Mouse (Mus musculus) midbrain, embryonic 14.5 days (tissue): Measurements from ENCODE around the gene Eno2. TPM values are rescaled to one million over a fixed set of nuclear protein-coding genes. Genes with fewer than 3 reads are reported as not detected.

Source experiments
- ATAC-seq: fragments of 200-750 bp; cut with Nextera tagmentation; 2 replicates; pipeline ENCODE4 v1.8.0; 2017; ENCODE audit warnings: moderate number of reproducible peaks, moderate library complexity; ENCODE audit not compliant: low FRiP score, low TSS enrichment
- DNase-seq: peaks from one replicate; pipeline ENCODE4 v3.0.0-alpha.2; 2015
- H3K27ac ChIP-seq: fragments of 300-500 bp; sonication (generic); replicated peaks from 2 replicates; pipeline ENCODE4 v1.5.1; 2014; ENCODE audit warnings: mild to moderate bottlenecking, low read depth, low read length, moderate library complexity
- H3K27me3 ChIP-seq: fragments of 300-500 bp; sonication (generic); 2 replicates; pipeline ENCODE4 v1.6.1; 2014; ENCODE audit warnings: low read length, control low read depth, mixed read lengths; ENCODE audit not compliant: control insufficient read depth, insufficient read depth
- H3K36me3 ChIP-seq: fragments of 300-500 bp; sonication (generic); 2 replicates; pipeline ENCODE4 v1.6.1; 2014; ENCODE audit warnings: low read length, control low read depth; ENCODE audit not compliant: control insufficient read depth, insufficient read depth
- H3K4me1 ChIP-seq: fragments of 300-500 bp; sonication (generic); 2 replicates; pipeline ENCODE4 v1.6.1; 2014; ENCODE audit warnings: mild to moderate bottlenecking, antibody characterized with exemption, low read length, control low read depth; ENCODE audit not compliant: control insufficient read depth, insufficient read depth
- H3K4me2 ChIP-seq: fragments of 300-500 bp; sonication (generic); 2 replicates; pipeline ENCODE4 v1.6.1; 2014; ENCODE audit warnings: mild to moderate bottlenecking, low read length, moderate library complexity
- H3K4me3 ChIP-seq: fragments of 300-500 bp; sonication (generic); replicated peaks from 2 replicates; pipeline ENCODE4 v1.5.1; 2014; ENCODE audit warnings: low read depth, low read length
- H3K9ac ChIP-seq: fragments of 300-500 bp; sonication (generic); replicated peaks from 2 replicates; pipeline ENCODE4 v1.6.1; 2014; ENCODE audit warnings: mild to moderate bottlenecking, low read length, moderate library complexity
- H3K9me3 ChIP-seq: fragments of 300-500 bp; sonication (generic); 2 replicates; pipeline ENCODE4 v1.6.1; 2016; ENCODE audit warnings: low read length, control low read depth, mixed read lengths; ENCODE audit not compliant: control insufficient read depth
- WGBS: fragments of 180-500 bp; shearing (Covaris S2); extraction: QIAGEN DNeasy Blood & Tissue Kit; methylation state at CpG from one replicate; pipeline ENCODE4 v1.1.7; 2014; 5-methylcytosine and 5-hydroxymethylcytosine counted together
- polyA plus RNA-seq: library from polyadenylated mRNA; unstranded; fragments of >200 nt; fragmentation: Nextera tagmentation; extraction: Ambion mirVana; gene quantifications from 2 replicates; pipeline ENCODE4 v1.2.1, GENCODE M21; 2014

Gene Eno2
- polyA plus RNA-seq, 1 experiment from 2014 or later: 64.3 TPM

GRCm38 (mm10) chr6:124753861-124754260 lies 15.6 kb downstream of the Eno2 start:
- Histone ChIP-seq H3K27me3 (no peaks in the 10 kb centered on the region), H3K36me3 (peaks cover 18% of the 10 kb centered on the region), H3K9me3 (no peaks in the 10 kb centered on the region), H3K27ac (no peak overlapping the region), H3K9ac (no peak overlapping the region), H3K4me2 (peak overlapping the region; percentile 26; the same call in 1 of the 2 replicates), H3K4me3 (0 out of 2 replicates have a peak overlapping the region, but pooled peaks have one; percentile 79), H3K4me1 (peaks cover 39% of the 10 kb centered on the region)
- ATAC-seq: no peak
- DNase-seq: no peak
- WGBS: 95% methylated on average over 2 of the region's 2 CpGs

DNA sequence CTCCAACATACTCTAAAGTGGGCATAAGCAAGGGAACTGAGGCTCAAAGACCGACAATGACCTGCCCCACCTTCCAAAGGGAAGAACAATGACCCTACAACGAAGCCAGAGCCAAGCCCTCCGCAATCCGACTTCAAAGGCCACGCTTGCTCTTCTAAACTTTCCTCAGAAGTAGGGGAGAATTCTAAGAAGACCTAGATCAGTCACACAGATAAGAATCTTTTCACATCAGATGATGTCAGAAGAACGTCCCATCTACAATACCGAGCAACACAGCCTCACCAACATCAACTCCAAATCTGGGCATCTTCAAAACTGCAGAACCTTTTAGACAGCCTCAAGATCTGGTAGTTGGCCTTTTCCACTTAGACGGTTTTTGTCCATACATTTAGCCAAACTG lies 19.1 kb downstream of the Eno2 start:
- Histone ChIP-seq H3K9me3 (no peaks in the 10 kb centered on the region), H3K4me2 (no peak overlapping the region), H3K4me1 (peaks cover 29% of the 10 kb centered on the region), H3K9ac (no peak overlapping the region), H3K27ac (no peak overlapping the region), H3K36me3 (peaks cover 42% of the 10 kb centered on the region), H3K27me3 (no peaks in the 10 kb centered on the region), H3K4me3 (no peak overlapping the region)
- WGBS: 86% methylated on average over 8 of the region's 8 CpGs
- ATAC-seq (no peak), DNase-seq (no peak)

DNA sequence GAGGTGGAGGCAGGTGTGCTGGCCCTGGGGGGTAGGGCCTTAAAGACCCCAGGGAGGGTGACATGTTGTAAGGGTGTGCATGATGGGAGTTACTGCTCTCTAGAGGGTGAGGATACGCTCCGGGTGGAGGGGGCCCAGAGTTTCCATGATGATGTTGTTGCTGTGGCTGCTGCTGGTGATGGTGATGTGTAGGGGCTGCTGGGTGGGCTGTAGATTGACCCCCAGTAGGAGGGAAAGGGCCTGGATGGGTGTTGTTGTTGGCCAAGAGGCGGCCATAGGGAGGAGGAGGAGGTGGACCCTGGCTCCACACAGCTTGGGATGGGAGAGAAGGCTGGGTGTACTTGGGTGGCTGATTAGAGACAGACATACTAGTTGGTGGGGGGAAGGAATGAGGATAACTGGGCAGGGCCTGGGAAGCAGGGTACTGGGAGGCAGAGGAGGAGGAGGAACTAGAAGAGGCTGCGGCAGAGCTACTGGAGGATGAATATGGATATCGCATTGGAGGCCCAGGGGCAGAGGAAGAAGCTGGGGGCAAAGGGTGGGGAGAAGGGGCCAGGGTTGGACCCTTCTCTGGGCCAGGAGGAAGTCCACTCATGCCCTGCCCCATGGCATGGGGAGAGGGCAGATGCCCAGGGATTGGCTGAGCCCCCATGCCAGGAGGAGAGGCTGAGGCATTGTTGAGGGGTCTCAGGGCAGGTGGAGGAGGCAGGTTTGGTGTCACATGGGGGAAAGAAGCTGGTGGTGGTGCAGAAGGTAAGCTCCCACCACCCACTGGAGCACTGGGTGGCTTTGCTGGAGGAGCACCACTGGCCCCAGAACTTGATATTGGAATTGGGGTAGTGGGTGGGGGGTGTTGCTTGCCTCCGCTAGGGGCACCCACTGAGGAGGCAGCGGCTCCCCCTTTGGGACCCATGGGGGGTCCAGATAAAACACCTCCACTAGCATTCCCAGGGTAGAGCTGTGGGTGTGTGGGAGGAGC lies 22.5 kb downstream of the Eno2 start:
- Histone ChIP-seq H3K36me3 (peaks cover 66% of the 10 kb centered on the region), H3K27ac (peak overlapping the region; percentile 91; the same call in 1 of the 2 replicates), H3K9ac (peak overlapping the region; percentile 76; the same call in 1 of the 2 replicates), H3K27me3 (no peaks in the 10 kb centered on the region), H3K4me2 (peak overlapping the region; percentile 93), H3K4me1 (peaks cover 14% of the 10 kb centered on the region), H3K9me3 (no peaks in the 10 kb centered on the region), H3K4me3 (peak overlapping the region; percentile 41; the same call in 1 of the 2 replicates)
- no peak for ATAC-seq
- WGBS: 90% methylated on average over 7 of the region's 7 CpGs
- no peak for DNase-seq

GRCm38 (mm10) chr6:124746296-124746605 lies 23.2 kb downstream of the Eno2 start:
- Histone ChIP-seq H3K36me3 (peaks cover 66% of the 10 kb centered on the region), H3K9me3 (no peaks in the 10 kb centered on the region), H3K4me1 (peaks cover 19% of the 10 kb centered on the region), H3K27ac (peak overlapping the region; percentile 91), H3K4me3 (peak overlapping the region; percentile 41), H3K27me3 (no peaks in the 10 kb centered on the region), H3K4me2 (peak overlapping the region; percentile 93), H3K9ac (peak overlapping the region; percentile 76)
- no peak for DNase-seq
- peak; percentile 5; the same call in 1 of the 2 replicates for ATAC-seq
- WGBS: 10% methylated on average over 8 of the region's 8 CpGs

DNA sequence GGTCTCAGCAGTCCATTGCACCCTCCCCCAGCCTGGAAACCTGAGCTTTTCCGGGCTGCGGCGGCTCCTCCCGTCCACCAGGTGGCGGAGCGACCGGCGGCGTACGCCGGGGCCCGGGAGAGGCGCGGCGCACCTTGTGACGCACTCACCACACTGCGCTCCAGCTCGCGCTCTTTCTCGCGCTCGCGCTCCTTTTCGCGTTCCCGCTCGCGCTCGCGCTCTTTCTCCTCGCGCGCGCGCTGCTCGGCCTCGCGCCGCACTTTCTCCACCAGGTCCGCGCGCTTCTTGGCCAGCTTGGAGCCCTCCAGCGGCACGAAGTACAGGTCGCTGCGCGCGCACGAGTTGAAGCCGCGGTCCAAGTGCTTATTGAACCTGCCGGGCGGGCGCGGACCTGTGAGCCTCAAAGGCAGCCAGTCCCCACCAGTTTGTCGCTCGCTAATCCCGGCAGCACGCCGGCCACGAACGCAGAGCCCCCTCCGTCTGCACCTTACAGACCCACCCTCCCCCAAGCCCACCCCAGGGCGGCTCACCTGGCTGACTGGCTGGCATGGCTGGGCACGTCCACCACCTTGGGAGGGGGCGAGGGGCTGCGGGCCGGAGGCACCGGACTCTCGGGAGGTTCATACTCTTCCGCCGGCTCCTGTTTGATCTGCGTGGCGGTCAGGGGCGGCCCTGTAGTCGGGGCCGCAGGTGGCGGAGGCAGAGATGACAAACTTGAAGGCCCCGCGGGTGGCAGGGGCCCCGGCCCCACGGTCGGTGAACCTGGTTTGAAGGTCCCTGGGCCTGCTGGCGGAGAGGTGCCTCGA lies 23.8 kb downstream of the Eno2 start:
- peaks cover 66% of the 10 kb centered on the region for H3K36me3 ChIP-seq

GRCm38 (mm10) chr6:124744755-124745321 lies 24.6 kb downstream of the Eno2 start:
- no peak for ATAC-seq
- peaks cover 22% of the 10 kb centered on the region for H3K4me1 ChIP-seq
- no peaks in the 10 kb centered on the region for H3K27me3 ChIP-seq
- H3K4me3 ChIP-seq: peak overlapping the region; percentile 41
- WGBS: 65% methylated on average over 26 of the region's 26 CpGs
- no peaks in the 10 kb centered on the region for H3K9me3 ChIP-seq
- H3K9ac ChIP-seq: peak overlapping the region; percentile 31; the same call in 1 of the 2 replicates
- DNase-seq: peak; percentile 9
- H3K4me2 ChIP-seq: peak overlapping the region; percentile 93
- H3K36me3 ChIP-seq: peaks cover 65% of the 10 kb centered on the region
- H3K27ac ChIP-seq: peak overlapping the region; percentile 91

More for the DNA sequence above, 23.8 kb downstream of the Eno2 start:
- Histone ChIP-seq H3K9me3 (no peaks in the 10 kb centered on the region), H3K27ac (peak overlapping the region; percentile 91), H3K9ac (peak overlapping the region; percentile 76), H3K4me3 (peak overlapping the region; percentile 41), H3K4me2 (peak overlapping the region; percentile 93), H3K27me3 (no peaks in the 10 kb centered on the region), H3K4me1 (peaks cover 19% of the 10 kb centered on the region)
- ATAC-seq (peak; percentile 86), DNase-seq (peak; percentile 99)
- WGBS: under 1% methylated on average over 85 of the region's 85 CpGs

DNA sequence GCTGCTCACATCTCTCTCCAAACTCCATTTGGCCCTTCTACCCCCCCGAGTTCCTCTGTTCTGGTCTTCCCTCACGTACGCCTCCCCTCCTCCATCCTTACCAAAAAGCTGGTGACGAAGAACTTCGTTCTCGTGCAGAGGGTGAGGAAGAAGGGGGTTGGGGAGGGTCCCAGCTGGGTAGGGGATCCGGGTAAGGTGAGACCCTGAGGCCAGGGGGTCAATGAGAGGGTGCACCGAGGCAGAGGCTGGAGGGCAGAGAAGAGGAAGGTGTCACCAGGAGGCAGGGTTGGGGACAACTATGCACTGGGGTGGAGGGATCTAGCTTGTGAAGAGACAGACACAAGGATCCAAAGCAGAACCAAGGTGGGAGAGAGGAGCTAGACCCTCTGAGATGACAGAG lies 25.8 kb downstream of the Eno2 start:
- no peak overlapping the region for H3K4me2 ChIP-seq
- peaks cover 58% of the 10 kb centered on the region for H3K36me3 ChIP-seq
- no peak for DNase-seq
- no peak for ATAC-seq
- no peak overlapping the region for H3K27ac ChIP-seq
- H3K27me3 ChIP-seq: no peaks in the 10 kb centered on the region
- peaks cover 32% of the 10 kb centered on the region for H3K4me1 ChIP-seq
- H3K4me3 ChIP-seq: no peak overlapping the region
- no peaks in the 10 kb centered on the region for H3K9me3 ChIP-seq
- H3K9ac ChIP-seq: no peak overlapping the region
- WGBS: 93% methylated on average over 8 of the region's 8 CpGs

GRCm38 (mm10) chr6:124742839-124743514 lies 26.5 kb downstream of the Eno2 start:
- Histone ChIP-seq H3K36me3 (peaks cover 52% of the 10 kb centered on the region), H3K4me3 (no peak overlapping the region), H3K27ac (no peak overlapping the region), H3K9ac (no peak overlapping the region), H3K27me3 (no peaks in the 10 kb centered on the region), H3K4me1 (peaks cover 36% of the 10 kb centered on the region), H3K4me2 (no peak overlapping the region), H3K9me3 (no peaks in the 10 kb centered on the region)
- no peak for ATAC-seq
- 92% methylated on average over 15 of the region's 15 CpGs for WGBS
- no peak for DNase-seq
